Mouse (Mus musculus) heart, embryonic 13.5 days (tissue): Measurements from ENCODE around the gene Psmg1. TPM values are rescaled to one million over a fixed set of nuclear protein-coding genes. Genes with fewer than 3 reads are reported as not detected.

Source experiments
- microRNA-seq: library from miRNA; unstranded; fragments of <30 nt; microRNA quantifications from one replicate; pipeline ENCODE4, GENCODE M21; 2016
- polyA plus RNA-seq: library from polyadenylated mRNA; unstranded; fragments of >200 nt; fragmentation: Nextera tagmentation; extraction: Ambion mirVana; gene quantifications from 2 replicates; pipeline ENCODE4 v1.2.1, GENCODE M21; 2015

Psmg1 gene
- polyA plus RNA-seq, 1 experiment from 2014 or later = 62.1 TPM

Small RNAs within 50 kb of the gene (microRNA-seq; reads per million reads assigned to microRNA genes)
- gene Gm27833 = not detected

Other genes with a start within 250 kb of the Psmg1 start
- 71.1 and 72.1 TPM in 2 replicates for gene Brwd1, start 91.6 kb upstream of the Psmg1 start, polyA plus RNA-seq
- 348 and 374 TPM in 2 replicates for gene Hmgn1, start 136.8 kb upstream of the Psmg1 start, polyA plus RNA-seq
- 64.6 and 71.2 TPM in 2 replicates for gene Wrb, start 154.4 kb upstream of the Psmg1 start, polyA plus RNA-seq
- gene Lca5l, start 201.3 kb upstream of the Psmg1 start, polyA plus RNA-seq = 1.2 and 1.6 TPM in 2 replicates
- gene Sh3bgr, start 209.5 kb upstream of the Psmg1 start, polyA plus RNA-seq = 520 and 554 TPM in 2 replicates
- 0.09 and 0.13 TPM in 2 replicates for gene B3galt5, start 244.8 kb upstream of the Psmg1 start, polyA plus RNA-seq